Mouse (Mus musculus): ENCODE measurements around the gene Pttg1.

- TF ChIP-seq CTCF (IDR thresholded peaks at IDR 0.05; ENCODE audit: borderline replicate concordance, insufficient read depth, low read length) (no peak), POLR2A (IDR thresholded peaks at IDR 0.05; ENCODE audit: low read depth, low read length) (no peak)
These were observed 21.8 kb downstream of the Pttg1 start for GRCm38 (mm10) chr11:43404150-43404807.

Data from embryonic fibroblast, embryonic 13.5 days (primary cell).